In the genomic region with DNA sequence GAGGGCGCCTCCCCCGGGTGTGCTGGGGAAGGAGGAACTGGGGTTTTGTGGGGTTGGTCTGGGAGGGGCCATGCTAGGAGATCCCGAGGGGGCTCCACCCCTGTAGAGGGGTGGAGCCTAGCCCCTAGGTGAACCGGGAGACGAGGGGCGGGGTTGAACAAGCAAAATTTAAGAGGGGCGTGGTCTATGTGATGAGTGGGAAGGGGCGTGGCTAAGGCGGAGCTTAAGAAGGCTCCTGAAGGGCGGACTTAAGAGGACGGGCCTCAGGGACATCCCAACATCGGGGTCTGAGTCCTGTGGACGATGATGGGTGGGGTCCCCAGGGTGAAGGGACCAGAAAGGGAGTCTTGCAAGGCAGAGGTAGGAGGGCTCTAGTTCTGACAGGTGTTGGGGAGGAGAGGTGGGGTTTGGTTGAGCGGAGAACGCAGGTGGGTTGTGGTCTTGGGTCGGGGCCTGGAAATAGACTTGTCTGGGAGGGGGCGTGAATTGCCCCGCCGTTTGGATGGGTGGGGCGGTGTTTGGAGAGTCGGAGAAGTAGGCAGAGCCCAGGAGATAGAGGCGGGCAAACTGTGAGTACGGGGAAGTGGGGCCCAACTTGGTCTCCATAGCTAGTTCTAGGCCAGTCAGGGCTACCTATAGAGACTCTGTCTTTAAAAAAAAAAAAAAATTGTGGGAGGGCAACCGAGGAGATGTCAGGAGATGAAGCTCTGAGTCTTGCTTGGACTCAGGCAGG, we compare ENCODE assay signal across 8 mouse cellular contexts. TPM values are rescaled to one million over a fixed set of nuclear protein-coding genes. Genes with fewer than 3 reads are reported as not detected.
DNase-seq lines count a peak whose midpoint lies in the region; ATAC-seq lines count a peak whose summit lies in the region.

No protein-coding gene starts in this region.

- peak; percentile 68 for ATAC-seq in common myeloid progenitor, adult 5-6 weeks (replicated peaks; ENCODE audit: low read depth, poor library complexity, severe bottlenecking)
- peak; percentile 45 for ATAC-seq in heart, embryonic 11.5 days (replicated peaks; ENCODE audit: insufficient number of reproducible peaks, low FRiP score, low TSS enrichment)
- peak; percentile 77 for ATAC-seq in kidney, embryonic 14.5 days (ENCODE audit: low FRiP score, low TSS enrichment)

- H3K27ac ChIP-seq in heart, embryonic 11.5 days (ENCODE audit: low read depth, low read length) = no peak overlapping the region
- no peak overlapping the region for H3K27ac ChIP-seq in kidney, embryonic 14.5 days (ENCODE audit: low read depth, low read length)

- H3K9ac ChIP-seq in heart, embryonic 11.5 days (ENCODE audit: low read depth, low read length) = no peak overlapping the region
- peak overlapping the region; percentile 54 for H3K9ac ChIP-seq in kidney, embryonic 14.5 days (ENCODE audit: low read depth, low read length)

- H3K4me2 ChIP-seq in heart, embryonic 11.5 days = peak overlapping the region; percentile 74
- H3K4me2 ChIP-seq in kidney, embryonic 14.5 days (replicated peaks; ENCODE audit: low read depth, low read length) = peak overlapping the region; percentile 76

- H3K4me1 ChIP-seq in heart, embryonic 11.5 days (ENCODE audit: control insufficient read depth, insufficient read depth, low read length) = peaks cover 8% of the 10 kb centered on the region
- H3K4me1 ChIP-seq in kidney, embryonic 14.5 days (ENCODE audit: control insufficient read depth, insufficient read depth, low read length) = peaks cover 11% of the 10 kb centered on the region; the same call in 1 of the 2 replicates

- peak overlapping the region; percentile 44 for H3K4me3 ChIP-seq in heart, embryonic 11.5 days (ENCODE audit: low read depth, low read length)
- H3K4me3 ChIP-seq in kidney, embryonic 14.5 days (ENCODE audit: low read length) = peak overlapping the region; percentile 51

- 3% methylated on average over 24 of the region's 24 CpGs for WGBS in heart, embryonic 11.5 days (ENCODE audit: insufficient replicate concordance)
- 2% methylated on average over 24 of the region's 24 CpGs for WGBS in kidney, embryonic 14.5 days

- DNase-seq in cerebellum, postnatal 10 days = peak; percentile 49 to 53
- no peak for DNase-seq in cerebellum, postnatal 36 days
- peak; percentile 85 for DNase-seq in lung, postnatal 25 days (ENCODE audit: low spot score)
- peak; percentile 56 for DNase-seq in skeletal muscle tissue, adult 2 months (ENCODE audit: low read depth, low spot score)
- no peak for DNase-seq in right cerebral cortex, postnatal 14 days

- peaks cover 66% of the 10 kb centered on the region for H3K27me3 ChIP-seq in heart, embryonic 11.5 days (ENCODE audit: control insufficient read depth, insufficient read depth, low read length)
- peaks cover 52% of the 10 kb centered on the region for H3K27me3 ChIP-seq in kidney, embryonic 14.5 days (ENCODE audit: control insufficient read depth, insufficient read depth, low read length)

- H3K9me3 ChIP-seq in heart, embryonic 11.5 days (replicated peaks; ENCODE audit: control insufficient read depth, low read length) = 0 out of 2 replicates have a peak, but pooled peaks cover 2% of the 10 kb centered on the region
- peaks cover 2% of the 10 kb centered on the region; the same call in 1 of the 2 replicates for H3K9me3 ChIP-seq in kidney, embryonic 14.5 days (ENCODE audit: control insufficient read depth, low read length)

- peaks cover 2% of the 10 kb centered on the region; the same call in 1 of the 2 replicates for H3K36me3 ChIP-seq in heart, embryonic 11.5 days (ENCODE audit: control insufficient read depth, insufficient read depth, low read length)
- no peaks in the 10 kb centered on the region for H3K36me3 ChIP-seq in kidney, embryonic 14.5 days (ENCODE audit: control insufficient read depth, insufficient read depth, low read length)

RNA-seq across cellular contexts. Expression of a gene that starts 0.5 kb away (rescaled TPM):
- total RNA-seq in common myeloid progenitor, adult 5-6 weeks (2017) = not detected in 2 replicates
- polyA plus RNA-seq in heart, embryonic 11.5 days (2014; fragmentation: Nextera tagmentation; extraction: Ambion mirVana) = 0.21 and 0.35 TPM in 2 replicates
- polyA plus RNA-seq in kidney, embryonic 14.5 days (2014; fragmentation: Nextera tagmentation; extraction: Ambion mirVana) = 8.2 and 11.2 TPM in 2 replicates

RNA-seq across cellular contexts. Expression of a gene that starts 7.3 kb away (rescaled TPM):
- not detected in 2 replicates for total RNA-seq in common myeloid progenitor, adult 5-6 weeks (2017)
- not detected in 2 replicates for polyA plus RNA-seq in heart, embryonic 11.5 days (2014; fragmentation: Nextera tagmentation; extraction: Ambion mirVana)
- polyA plus RNA-seq in kidney, embryonic 14.5 days (2014; fragmentation: Nextera tagmentation; extraction: Ambion mirVana) = 0.16 and 0.27 TPM in 2 replicates

RNA-seq across cellular contexts. Expression of a gene that starts 9.6 kb away (rescaled TPM):
- total RNA-seq in common myeloid progenitor, adult 5-6 weeks (2017) = 6.8 and 9.5 TPM in 2 replicates
- 9.2 and 10.8 TPM in 2 replicates for polyA plus RNA-seq in heart, embryonic 11.5 days (2014; fragmentation: Nextera tagmentation; extraction: Ambion mirVana)
- 26.5 and 30.9 TPM in 2 replicates for polyA plus RNA-seq in kidney, embryonic 14.5 days (2014; fragmentation: Nextera tagmentation; extraction: Ambion mirVana)

RNA-seq across cellular contexts. Expression of a gene that starts 16.4 kb away (rescaled TPM):
- 84.7 and 86.2 TPM in 2 replicates for total RNA-seq in common myeloid progenitor, adult 5-6 weeks (2017)
- polyA plus RNA-seq in heart, embryonic 11.5 days (2014; fragmentation: Nextera tagmentation; extraction: Ambion mirVana) = 59.7 and 63.3 TPM in 2 replicates
- polyA plus RNA-seq in kidney, embryonic 14.5 days (2014; fragmentation: Nextera tagmentation; extraction: Ambion mirVana) = 98.7 and 111 TPM in 2 replicates

RNA-seq across cellular contexts. Expression of a gene that starts 21.9 kb away (rescaled TPM):
- 35.4 and 49.8 TPM in 2 replicates for total RNA-seq in common myeloid progenitor, adult 5-6 weeks (2017)
- 4.2 and 17.4 TPM in 2 replicates for polyA plus RNA-seq in heart, embryonic 11.5 days (2014; fragmentation: Nextera tagmentation; extraction: Ambion mirVana)
- 8.6 and 17.1 TPM in 2 replicates for polyA plus RNA-seq in kidney, embryonic 14.5 days (2014; fragmentation: Nextera tagmentation; extraction: Ambion mirVana)

Comparison
In these comparisons a context has a peak if more than half of its experiments do, and no peak if none do; other contexts are left out.
1. DNase-seq: peak in cerebellum, postnatal 10 days (2 of 2), lung, postnatal 25 days (single experiment) and skeletal muscle tissue, adult 2 months (single experiment); none in cerebellum, postnatal 36 days (0 of 2) and right cerebral cortex, postnatal 14 days (single experiment).
2. Peak in every context shown above with its lines, with median percentiles within 50 percentile points of each other: ATAC-seq.